Mouse (Mus musculus) adipocyte (in vitro differentiated cells): ENCODE results near the gene Gnb3.

Experiments used
- DNase-seq: peaks from one replicate; pipeline ENCODE4 v3.0.0-alpha.2; 2016; ENCODE audit warnings: low spot score

Gnb3 gene

DNA sequence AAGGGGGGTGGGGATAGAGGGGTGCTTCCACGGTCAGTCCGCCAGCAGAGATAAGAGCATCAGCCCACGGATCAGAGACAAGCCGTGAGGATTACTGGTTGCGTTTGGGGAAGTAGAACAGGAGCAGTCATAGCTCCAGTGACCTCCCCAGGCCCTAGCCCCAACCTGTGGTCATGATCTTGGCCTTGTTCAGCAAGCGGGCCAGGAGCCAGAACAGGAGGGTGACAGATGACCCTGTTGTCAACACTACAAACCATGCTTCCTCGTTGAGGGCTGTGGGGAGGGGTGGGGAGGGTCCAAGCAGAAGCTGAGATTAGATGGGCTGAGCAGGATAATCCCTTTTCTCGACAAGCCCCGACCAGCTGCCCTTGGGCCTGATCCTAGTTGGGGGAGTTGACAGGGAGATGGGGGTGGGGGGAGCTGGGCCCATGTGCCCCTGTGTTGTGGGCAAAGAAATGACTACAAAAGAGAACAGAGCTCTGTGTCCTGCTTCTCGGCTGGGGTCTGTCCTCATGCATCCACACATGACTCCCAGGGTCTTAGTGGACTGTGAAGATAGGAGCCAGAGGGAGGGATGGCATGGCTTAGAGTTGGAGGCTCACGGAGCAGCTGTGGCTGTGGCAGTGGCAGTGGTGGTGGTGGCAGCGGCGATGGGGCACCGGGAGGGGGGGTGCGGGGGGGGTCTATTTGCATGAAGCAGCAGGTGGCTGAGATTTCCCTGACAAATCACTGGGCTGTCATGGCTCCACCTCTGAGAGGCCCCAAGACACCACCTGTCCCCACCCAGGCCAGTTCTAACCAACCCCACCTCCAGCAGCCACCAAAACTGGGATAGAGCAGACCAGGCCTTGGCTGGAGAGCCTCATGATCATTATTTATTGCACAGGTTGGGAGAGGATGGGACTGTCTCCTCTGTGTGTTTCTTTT, at the start of gene Gnb3:
TSS of gene Gnb3 (minus strand) at position 35 of the 927 bp plus-strand sequence.
- DNase-seq: no peak

DNA sequence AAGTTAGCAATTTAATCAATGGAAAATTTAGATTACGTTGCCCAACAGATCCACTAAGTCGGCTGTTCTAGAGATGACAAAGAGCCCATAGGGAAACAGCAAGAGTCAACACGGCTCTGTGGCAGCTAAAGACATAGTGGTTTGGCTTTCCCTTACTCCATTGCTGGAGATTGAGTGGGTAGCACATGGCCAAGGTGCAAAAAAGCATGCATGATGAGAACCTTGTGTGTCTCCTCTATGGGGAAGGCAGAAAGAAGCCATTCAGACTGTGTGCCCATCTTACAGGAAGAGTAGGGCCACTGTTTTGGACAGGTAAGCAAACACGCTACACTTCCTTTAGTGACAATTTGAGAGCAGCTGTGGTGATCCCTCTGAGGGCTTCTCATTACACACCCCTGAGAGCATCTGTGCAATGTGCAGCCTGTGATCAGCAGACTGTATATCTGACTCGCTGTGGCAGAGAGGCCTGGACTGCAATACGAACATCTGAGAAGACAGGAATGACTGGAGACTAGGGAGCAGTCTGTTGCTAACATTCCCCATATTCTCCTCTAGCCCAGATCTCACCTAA, 48.6 kb upstream of the Gnb3 start:
- no peak for DNase-seq

- DNase-seq: no peak
These were observed 47.9 kb upstream of the Gnb3 start, which contains the start of gene Cd4 for GRCm38 (mm10) chr6:124887986-124888385. Gene Cd4 (minus strand): TSS chr6:124888221.

DNA sequence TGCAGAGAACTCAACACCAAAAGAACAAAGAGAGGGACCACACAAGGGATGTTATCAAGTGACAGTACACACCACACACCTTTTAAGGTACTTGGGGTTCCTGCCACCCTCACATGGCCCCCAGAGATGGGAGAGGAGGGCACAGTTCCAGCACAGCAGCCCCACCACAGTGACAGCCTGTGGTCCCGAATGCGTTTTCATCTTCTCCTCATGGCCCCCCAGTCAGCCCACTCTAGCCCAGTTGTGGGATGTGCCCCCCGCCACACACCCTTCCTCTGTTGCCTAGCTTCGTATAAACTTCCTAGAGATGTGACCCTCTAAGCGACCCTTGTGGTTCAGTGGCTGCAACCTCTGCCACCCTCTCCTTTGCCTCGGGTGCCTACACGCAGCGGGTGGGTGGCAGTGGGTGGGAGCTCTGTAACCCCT, 45.9 kb upstream of the Gnb3 start:
- no peak for DNase-seq

DNA sequence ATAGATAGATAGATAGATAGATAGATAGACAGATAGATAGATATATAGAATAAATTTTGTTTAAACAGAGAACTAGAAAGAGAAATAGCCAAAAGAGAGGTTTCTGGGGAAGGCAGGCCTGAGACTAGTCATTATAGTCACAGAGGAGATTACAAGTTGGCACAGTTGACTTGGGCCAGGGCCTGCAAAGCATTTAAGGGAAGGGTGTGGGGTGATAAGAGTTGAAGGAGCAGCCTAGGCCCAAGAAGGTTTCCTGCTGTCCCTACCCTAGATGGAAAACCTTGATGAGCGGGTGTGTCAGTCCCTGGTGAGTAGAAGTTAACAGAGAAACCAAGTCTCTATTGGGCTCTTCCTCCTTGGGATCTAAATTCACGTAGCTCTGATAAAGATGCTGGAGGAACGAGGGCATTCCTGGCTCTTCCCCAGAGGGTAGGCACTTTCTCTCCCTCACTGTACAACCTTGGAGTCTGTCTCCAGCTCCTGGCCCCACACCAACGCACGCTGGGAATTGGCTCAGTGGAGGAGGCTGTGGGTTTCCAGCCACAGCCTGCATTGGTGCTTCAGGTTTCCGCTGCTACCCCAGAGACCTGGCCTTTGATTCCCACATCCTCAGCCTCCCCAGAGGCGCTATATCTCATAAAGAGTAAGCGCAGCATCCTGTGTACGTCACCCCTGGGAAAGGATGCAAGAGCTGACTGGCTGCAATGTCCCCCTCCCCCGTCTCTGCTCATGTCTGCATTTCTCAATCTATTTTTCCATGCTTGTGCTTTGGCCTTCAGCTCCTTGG, 44.8 kb upstream of the Gnb3 start:
- DNase-seq: no peak

DNA sequence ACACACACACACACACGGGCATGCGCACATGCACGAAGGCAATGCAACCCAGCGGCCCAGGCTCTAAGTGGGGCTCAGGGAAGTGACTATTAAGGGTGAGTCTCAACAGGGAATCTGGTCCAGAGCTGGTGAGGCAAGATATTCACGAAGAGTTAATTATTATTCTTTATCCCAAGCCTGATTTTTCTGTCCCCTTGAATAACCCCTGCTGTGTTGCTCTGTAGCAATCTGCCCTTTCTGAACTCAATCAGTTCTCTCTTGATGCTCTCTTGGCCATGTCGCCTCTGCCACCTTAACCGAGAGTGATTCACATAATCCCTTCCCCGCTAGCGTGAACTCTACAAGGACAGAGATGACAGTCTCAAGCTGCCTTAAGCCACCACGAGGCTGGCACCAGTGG, 43.3 kb upstream of the Gnb3 start:
- DNase-seq: no peak

GRCm38 (mm10) chr6:124881821-124882220, 41.7 kb upstream of the Gnb3 start:
- no peak for DNase-seq

DNA sequence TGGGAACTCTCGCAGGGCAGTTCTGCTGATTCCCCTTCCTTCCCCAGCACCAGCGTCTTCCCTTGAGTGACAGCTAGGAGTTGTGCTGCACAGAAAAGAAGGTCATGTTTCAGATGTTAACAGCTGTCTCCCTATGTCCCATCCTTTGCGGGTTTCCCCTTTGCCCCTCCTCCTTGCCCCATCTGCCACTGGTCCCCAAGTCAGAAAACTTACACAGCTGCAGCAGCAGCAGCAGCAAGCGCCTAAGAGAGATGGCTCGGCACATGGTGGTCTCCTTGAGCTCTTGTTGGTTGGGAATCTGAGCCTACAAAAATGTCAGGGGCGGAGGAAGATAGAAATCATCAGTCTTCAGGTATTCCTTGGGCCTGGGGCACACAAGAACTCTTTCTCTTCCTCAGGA, 39.3 kb upstream of the Gnb3 start:
- no peak for DNase-seq

GRCm38 (mm10) chr6:124874348-124874747, 34.3 kb upstream of the Gnb3 start:
- no peak for DNase-seq

DNA sequence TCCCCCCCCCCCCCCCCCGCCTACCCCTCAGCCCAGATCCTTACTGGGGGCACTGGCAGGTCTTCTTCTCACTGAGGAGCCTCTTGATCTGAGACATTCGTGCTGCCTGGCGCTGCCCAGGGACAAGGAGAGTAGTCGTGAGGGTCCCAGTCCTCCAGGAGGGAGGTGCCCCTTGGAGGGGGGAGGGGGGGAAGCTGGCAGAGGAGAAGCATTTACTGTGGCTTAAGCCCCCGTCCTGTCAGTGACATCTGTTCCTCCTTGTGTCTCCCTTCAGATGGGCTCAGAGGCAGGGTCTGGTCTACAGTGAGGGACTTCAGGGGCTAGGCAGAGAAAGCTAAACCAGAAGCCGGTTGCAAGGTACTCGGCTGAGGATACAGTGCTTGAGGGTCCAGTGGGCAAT, 26.5 kb upstream of the Gnb3 start:
- DNase-seq: no peak

DNA sequence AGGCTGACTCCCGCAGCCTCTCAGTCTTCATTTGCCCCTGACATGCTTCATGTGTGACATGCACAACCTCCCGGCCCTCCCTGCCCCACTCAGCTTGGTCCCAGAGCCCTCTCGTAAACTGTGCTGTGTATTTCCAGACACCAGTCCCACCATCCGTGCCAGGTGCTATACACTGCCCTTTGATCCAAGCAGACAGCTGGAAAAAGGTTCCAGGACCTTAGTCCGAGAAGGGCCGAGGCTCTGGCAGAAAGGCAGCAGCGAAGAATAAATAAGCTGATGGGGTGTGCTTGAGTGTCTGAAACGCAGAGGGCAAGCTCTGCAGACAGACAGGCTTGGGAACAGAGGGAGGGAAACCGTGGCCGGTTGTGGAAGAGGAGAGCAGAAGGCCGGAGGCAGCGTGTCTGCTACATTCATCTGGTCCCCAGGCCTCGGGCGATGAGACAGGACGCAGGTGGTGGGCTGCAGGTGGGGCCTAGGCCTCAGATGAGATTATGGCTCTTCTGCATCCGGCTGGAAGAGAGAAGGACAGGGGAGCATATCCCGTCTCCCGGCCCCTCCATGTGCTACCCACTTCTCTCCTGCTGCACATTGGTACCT, 25.8 kb upstream of the Gnb3 start:
- no peak for DNase-seq

GRCm38 (mm10) chr6:124863658-124864298, 23.7 kb upstream of the Gnb3 start, which contains the start of gene Gpr162:
Gene Gpr162 (minus strand): TSS chr6:124863983.
- DNase-seq: no peak

DNA sequence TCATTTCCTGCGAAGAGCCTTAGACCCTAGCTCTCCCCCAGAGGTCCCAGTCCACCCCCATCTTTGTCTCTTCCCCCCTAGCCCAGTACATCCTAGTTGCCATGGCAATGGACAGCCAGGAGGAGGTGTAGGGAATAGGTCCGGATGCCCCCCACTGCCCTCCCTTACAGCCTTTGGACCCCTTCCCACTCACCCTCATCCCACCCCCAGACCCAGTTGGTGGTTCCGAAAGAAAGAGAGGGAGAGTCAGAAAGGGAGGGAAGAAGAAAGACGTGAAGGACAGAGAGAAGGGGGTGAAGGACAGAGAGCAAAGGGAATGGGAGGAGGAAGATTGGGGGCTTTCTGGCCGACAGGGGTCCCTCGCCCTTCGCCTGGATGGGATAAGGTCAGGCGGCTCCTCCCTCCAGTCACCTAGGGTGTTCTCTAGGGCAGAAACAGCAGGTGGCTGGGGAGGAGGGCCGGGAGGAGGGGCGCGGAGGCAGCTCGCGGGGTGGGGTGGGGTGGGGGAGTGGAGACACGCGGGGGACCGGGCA, 23.1 kb upstream of the Gnb3 start:
- DNase-seq: no peak

DNA sequence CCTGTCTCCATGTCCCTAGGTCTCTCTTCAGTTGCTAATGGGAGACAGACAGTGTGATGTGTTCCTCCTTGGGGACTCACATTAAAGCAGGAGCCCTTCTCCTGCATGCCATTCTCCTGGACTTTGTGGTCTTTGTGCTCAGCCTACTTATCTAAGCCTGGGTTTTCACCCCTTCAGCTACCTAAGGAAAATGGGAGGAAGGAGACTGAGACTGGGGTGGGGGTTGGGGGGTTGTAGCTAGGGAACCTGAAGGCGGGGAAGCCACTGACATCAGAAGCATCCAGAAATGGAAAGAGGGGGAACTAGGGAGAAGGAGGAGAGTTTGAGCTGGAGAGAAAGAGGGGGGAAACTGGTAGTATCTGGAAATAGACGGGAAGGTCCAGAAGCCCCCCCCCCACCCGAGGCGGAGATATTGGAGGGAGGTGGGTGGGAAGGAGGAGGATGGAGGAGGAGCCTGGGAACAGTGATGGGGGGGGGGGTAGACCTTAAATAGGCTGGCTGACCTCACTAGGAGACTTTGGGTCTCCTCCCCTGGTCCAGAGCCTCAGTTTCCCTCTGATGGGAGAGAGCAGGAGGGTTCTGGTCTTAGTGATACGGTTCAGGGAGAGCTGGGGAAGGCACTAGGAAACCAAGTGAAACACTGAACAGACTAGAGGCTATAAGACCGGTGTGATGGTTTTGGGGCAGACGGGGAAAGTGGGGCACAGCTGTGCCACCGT, 22.5 kb upstream of the Gnb3 start:
- no peak for DNase-seq

GRCm38 (mm10) chr6:124861802-124862201, 21.7 kb upstream of the Gnb3 start:
- no peak for DNase-seq

DNA sequence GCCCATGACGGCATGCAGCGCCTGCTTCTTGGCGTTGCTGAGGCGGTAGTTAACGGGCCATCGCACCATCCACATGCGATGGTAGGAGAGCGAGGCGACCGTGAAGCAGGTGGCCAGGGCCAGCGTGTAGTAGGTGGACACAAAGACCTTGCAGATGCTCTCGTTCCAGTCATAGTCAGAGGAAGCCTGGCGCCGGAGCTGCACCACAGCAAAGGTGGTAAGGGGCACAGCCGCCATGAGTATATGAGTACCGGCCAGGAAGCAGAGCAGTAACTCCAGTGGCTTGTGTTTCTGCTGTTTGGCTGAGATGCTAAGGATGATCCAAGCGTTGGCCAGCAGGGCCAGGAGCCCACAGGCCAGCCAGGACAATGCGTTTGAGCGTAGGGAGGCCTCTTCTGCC, 21.2 kb upstream of the Gnb3 start:
- no peak for DNase-seq

DNA sequence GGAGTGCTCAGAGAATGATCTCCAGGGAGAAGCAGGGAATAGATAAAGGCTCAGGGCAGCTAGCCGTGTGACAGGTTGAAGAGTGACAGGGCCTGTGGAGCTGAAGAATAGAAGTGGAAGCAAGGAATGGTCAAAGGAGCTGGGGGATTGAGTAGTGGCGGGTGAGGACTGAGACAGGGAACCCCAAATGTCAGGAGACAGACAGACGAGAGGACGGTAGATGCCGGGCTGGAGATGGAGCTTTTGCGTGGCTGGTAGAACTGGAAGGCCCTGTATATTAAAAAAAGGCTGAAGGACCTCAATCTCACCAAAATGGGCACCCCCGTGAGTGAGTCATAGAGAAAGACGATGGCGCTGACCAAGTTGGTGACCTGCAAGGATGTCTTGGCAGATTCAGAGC, 20.4 kb upstream of the Gnb3 start:
- DNase-seq: no peak

DNA sequence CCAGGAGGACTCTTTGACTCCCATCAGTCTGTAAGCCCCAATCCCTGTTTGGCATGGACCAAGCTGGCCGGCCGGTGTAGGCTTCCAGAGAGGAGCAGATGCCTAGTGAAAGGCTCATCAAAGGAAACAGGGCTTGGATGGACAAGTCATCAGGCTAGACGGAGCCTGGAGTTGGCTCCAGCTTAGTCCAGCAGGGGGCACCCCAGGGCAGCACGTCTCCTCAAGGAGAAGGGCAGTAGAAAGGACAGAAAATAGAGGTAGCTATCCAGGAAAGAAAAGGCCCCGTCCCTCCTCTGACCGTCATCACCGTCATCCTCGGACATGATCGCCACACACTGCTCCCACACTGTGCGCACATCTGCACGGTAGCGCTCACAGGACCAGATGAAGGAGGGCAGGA, 19.6 kb upstream of the Gnb3 start:
- peak; percentile 90 for DNase-seq

DNA sequence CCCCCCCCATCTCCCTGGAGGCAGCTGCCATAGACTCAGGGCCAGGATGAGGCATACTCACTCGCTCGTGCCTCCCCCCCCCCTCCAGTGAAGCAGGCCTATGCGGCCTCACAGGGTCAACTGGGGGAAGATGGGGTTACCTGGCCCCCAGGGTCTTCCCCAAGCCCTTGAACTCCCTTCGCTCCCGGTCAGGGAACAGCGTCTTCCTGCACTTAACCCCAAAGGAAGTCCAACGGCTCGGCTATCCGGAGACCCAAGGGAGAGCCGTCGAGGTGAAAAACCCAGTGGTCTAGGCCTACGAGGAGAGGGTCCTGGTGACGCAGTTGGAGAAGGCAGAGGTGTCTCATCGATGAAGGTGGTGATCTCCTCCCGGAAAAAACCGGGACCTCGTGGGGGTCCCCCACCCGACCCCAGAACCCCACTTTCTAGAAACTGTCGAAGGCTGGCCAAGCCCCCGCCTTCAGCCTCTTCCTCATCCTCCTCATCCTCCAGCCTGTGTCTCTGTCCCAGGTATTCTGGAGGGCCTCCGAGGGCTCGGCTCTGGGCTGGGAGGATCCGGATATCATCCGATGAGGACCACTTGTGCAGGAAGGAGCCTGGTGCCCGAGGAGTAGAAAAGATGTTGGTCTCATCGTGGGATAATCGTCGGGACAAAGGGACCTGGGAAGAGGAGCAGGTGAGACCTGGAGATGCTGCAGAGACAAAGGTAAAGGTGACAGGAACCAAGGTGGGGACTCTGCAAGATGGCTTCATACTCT, 18.7 kb upstream of the Gnb3 start:
- no peak for DNase-seq
